Mouse (Mus musculus): Measurements from ENCODE around the gene Hoxb8. TPM values are rescaled to one million over a fixed set of nuclear protein-coding genes. Genes with fewer than 3 reads are reported as not detected.

Gene Hoxb8
- polyA plus RNA-seq, 1 experiment from 2014 or later = 0.63 TPM

- H3K9me3 ChIP-seq (replicated peaks; ENCODE audit: control insufficient read depth, low read length) = no peaks in the 10 kb centered on the region
- H3K4me1 ChIP-seq (ENCODE audit: control insufficient read depth, insufficient read depth, low read length) = no peaks in the 10 kb centered on the region
- H3K4me2 ChIP-seq (ENCODE audit: low read depth, low read length) = no peak overlapping the region
- no peaks in the 10 kb centered on the region for H3K36me3 ChIP-seq (replicated peaks; ENCODE audit: control insufficient read depth, insufficient read depth, low read depth, low read length)
- H3K9ac ChIP-seq (replicated peaks; ENCODE audit: low read length) = no peak overlapping the region
- no peak overlapping the region for H3K27ac ChIP-seq (replicated peaks; ENCODE audit: low read depth, low read length)
- DNase-seq (ENCODE audit: low spot score) (no peak), ATAC-seq (replicated peaks; ENCODE audit: insufficient number of reproducible peaks, low FRiP score, low TSS enrichment, low read depth) (no peak)
- 0% methylated on average over 12 of the region's 12 CpGs for WGBS
- H3K27me3 ChIP-seq (ENCODE audit: control insufficient read depth, insufficient read depth, low read length) = peaks cover 93% of the 10 kb centered on the region
- no peak overlapping the region for H3K4me3 ChIP-seq (ENCODE audit: low read depth, low read length)
Observed at GRCm38 (mm10) chr11:96326705-96327104, 45.0 kb downstream of the Hoxb8 start.

GRCm38 (mm10) chr11:96327122-96327521, 45.4 kb downstream of the Hoxb8 start:
- no peaks in the 10 kb centered on the region for H3K4me1 ChIP-seq (ENCODE audit: control insufficient read depth, insufficient read depth, low read length)
- no peak overlapping the region for H3K4me2 ChIP-seq (ENCODE audit: low read depth, low read length)
- no peak overlapping the region for H3K9ac ChIP-seq (replicated peaks; ENCODE audit: low read length)
- H3K27ac ChIP-seq (replicated peaks; ENCODE audit: low read depth, low read length) = no peak overlapping the region
- DNase-seq (ENCODE audit: low spot score) = no peak
- H3K9me3 ChIP-seq (replicated peaks; ENCODE audit: control insufficient read depth, low read length) = no peaks in the 10 kb centered on the region
- WGBS = under 1% methylated on average over 7 of the region's 7 CpGs
- H3K4me3 ChIP-seq (ENCODE audit: low read depth, low read length) = no peak overlapping the region
- ATAC-seq (replicated peaks; ENCODE audit: insufficient number of reproducible peaks, low FRiP score, low TSS enrichment, low read depth) = no peak
- H3K27me3 ChIP-seq (ENCODE audit: control insufficient read depth, insufficient read depth, low read length) = peaks cover 93% of the 10 kb centered on the region
- no peaks in the 10 kb centered on the region for H3K36me3 ChIP-seq (replicated peaks; ENCODE audit: control insufficient read depth, insufficient read depth, low read depth, low read length)

- 5% methylated on average over 5 of the region's 5 CpGs for WGBS
- no peaks in the 10 kb centered on the region for H3K4me1 ChIP-seq (ENCODE audit: control insufficient read depth, insufficient read depth, low read length)
- H3K36me3 ChIP-seq (replicated peaks; ENCODE audit: control insufficient read depth, insufficient read depth, low read depth, low read length) = no peaks in the 10 kb centered on the region
- DNase-seq (ENCODE audit: low spot score) (no peak), ATAC-seq (replicated peaks; ENCODE audit: insufficient number of reproducible peaks, low FRiP score, low TSS enrichment, low read depth) (no peak)
- no peaks in the 10 kb centered on the region for H3K9me3 ChIP-seq (replicated peaks; ENCODE audit: control insufficient read depth, low read length)
- H3K27ac ChIP-seq (replicated peaks; ENCODE audit: low read depth, low read length) = no peak overlapping the region
- H3K27me3 ChIP-seq (ENCODE audit: control insufficient read depth, insufficient read depth, low read length) = peaks cover 93% of the 10 kb centered on the region
- H3K4me3 ChIP-seq (ENCODE audit: low read depth, low read length) = no peak overlapping the region
- H3K9ac ChIP-seq (replicated peaks; ENCODE audit: low read length) = no peak overlapping the region
- no peak overlapping the region for H3K4me2 ChIP-seq (ENCODE audit: low read depth, low read length)
Observed at GRCm38 (mm10) chr11:96327750-96328149, 46.0 kb downstream of the Hoxb8 start.

GRCm38 (mm10) chr11:96328605-96329004, 46.9 kb downstream of the Hoxb8 start:
- 6% methylated on average over 8 of the region's 8 CpGs for WGBS
- peaks cover 96% of the 10 kb centered on the region for H3K27me3 ChIP-seq (ENCODE audit: control insufficient read depth, insufficient read depth, low read length)
- no peaks in the 10 kb centered on the region for H3K36me3 ChIP-seq (replicated peaks; ENCODE audit: control insufficient read depth, insufficient read depth, low read depth, low read length)
- H3K9me3 ChIP-seq (replicated peaks; ENCODE audit: control insufficient read depth, low read length) = no peaks in the 10 kb centered on the region
- H3K4me2 ChIP-seq (ENCODE audit: low read depth, low read length) = no peak overlapping the region
- H3K9ac ChIP-seq (replicated peaks; ENCODE audit: low read length) = no peak overlapping the region
- ATAC-seq (replicated peaks; ENCODE audit: insufficient number of reproducible peaks, low FRiP score, low TSS enrichment, low read depth) (no peak), DNase-seq (ENCODE audit: low spot score) (no peak)
- no peak overlapping the region for H3K27ac ChIP-seq (replicated peaks; ENCODE audit: low read depth, low read length)
- no peaks in the 10 kb centered on the region; the same call in 1 of the 2 replicates for H3K4me1 ChIP-seq (ENCODE audit: control insufficient read depth, insufficient read depth, low read length)
- H3K4me3 ChIP-seq (ENCODE audit: low read depth, low read length) = no peak overlapping the region

GRCm38 (mm10) chr11:96332105-96332504, 50.4 kb downstream of the Hoxb8 start:
- no peaks in the 10 kb centered on the region; the same call in 1 of the 2 replicates for H3K4me1 ChIP-seq (ENCODE audit: control insufficient read depth, insufficient read depth, low read length)
- H3K9me3 ChIP-seq (replicated peaks; ENCODE audit: control insufficient read depth, low read length) = no peaks in the 10 kb centered on the region
- no peak for DNase-seq (ENCODE audit: low spot score)
- peaks cover 99% of the 10 kb centered on the region for H3K27me3 ChIP-seq (ENCODE audit: control insufficient read depth, insufficient read depth, low read length)
- no peaks in the 10 kb centered on the region for H3K36me3 ChIP-seq (replicated peaks; ENCODE audit: control insufficient read depth, insufficient read depth, low read depth, low read length)
- H3K4me2 ChIP-seq (ENCODE audit: low read depth, low read length) = no peak overlapping the region
- no peak overlapping the region for H3K9ac ChIP-seq (replicated peaks; ENCODE audit: low read length)
- ATAC-seq (replicated peaks; ENCODE audit: insufficient number of reproducible peaks, low FRiP score, low TSS enrichment, low read depth) = no peak
- H3K27ac ChIP-seq (replicated peaks; ENCODE audit: low read depth, low read length) = no peak overlapping the region
- WGBS = under 1% methylated on average over 8 of the region's 8 CpGs
- no peak overlapping the region; the same call in 1 of the 2 replicates for H3K4me3 ChIP-seq (ENCODE audit: low read depth, low read length)

- no peaks in the 10 kb centered on the region; the same call in 1 of the 2 replicates for H3K4me1 ChIP-seq (ENCODE audit: control insufficient read depth, insufficient read depth, low read length)
- H3K4me3 ChIP-seq (ENCODE audit: low read depth, low read length) = peak overlapping the region; percentile 28
- H3K27me3 ChIP-seq (ENCODE audit: control insufficient read depth, insufficient read depth, low read length) = peaks cover 99% of the 10 kb centered on the region
- under 1% methylated on average over 35 of the region's 35 CpGs for WGBS
- H3K4me2 ChIP-seq (ENCODE audit: low read depth, low read length) = peak overlapping the region; percentile 48
- H3K27ac ChIP-seq (replicated peaks; ENCODE audit: low read depth, low read length) = no peak overlapping the region
- 0 out of 2 replicates have a peak, but pooled peaks have one; percentile 29 for ATAC-seq (replicated peaks; ENCODE audit: insufficient number of reproducible peaks, low FRiP score, low TSS enrichment, low read depth)
- DNase-seq (ENCODE audit: low spot score) = peak; percentile 56
- H3K9ac ChIP-seq (replicated peaks; ENCODE audit: low read length) = peak overlapping the region; percentile 43
- no peaks in the 10 kb centered on the region for H3K9me3 ChIP-seq (replicated peaks; ENCODE audit: control insufficient read depth, low read length)
- no peaks in the 10 kb centered on the region for H3K36me3 ChIP-seq (replicated peaks; ENCODE audit: control insufficient read depth, insufficient read depth, low read depth, low read length)
Observed at GRCm38 (mm10) chr11:96332618-96333032, 50.9 kb downstream of the Hoxb8 start.

- 1% methylated on average over 17 of the region's 17 CpGs for WGBS
- peaks cover 99% of the 10 kb centered on the region for H3K27me3 ChIP-seq (ENCODE audit: control insufficient read depth, insufficient read depth, low read length)
- no peaks in the 10 kb centered on the region for H3K9me3 ChIP-seq (replicated peaks; ENCODE audit: control insufficient read depth, low read length)
- no peak for ATAC-seq (replicated peaks; ENCODE audit: insufficient number of reproducible peaks, low FRiP score, low TSS enrichment, low read depth)
- H3K36me3 ChIP-seq (replicated peaks; ENCODE audit: control insufficient read depth, insufficient read depth, low read depth, low read length) = no peaks in the 10 kb centered on the region
- peak overlapping the region; percentile 48 for H3K4me2 ChIP-seq (ENCODE audit: low read depth, low read length)
- H3K9ac ChIP-seq (replicated peaks; ENCODE audit: low read length) = peak overlapping the region; percentile 43; the same call in 1 of the 2 replicates
- no peak for DNase-seq (ENCODE audit: low spot score)
- H3K4me3 ChIP-seq (ENCODE audit: low read depth, low read length) = peak overlapping the region; percentile 28
- no peaks in the 10 kb centered on the region; the same call in 1 of the 2 replicates for H3K4me1 ChIP-seq (ENCODE audit: control insufficient read depth, insufficient read depth, low read length)
- 0 out of 2 replicates have a peak overlapping the region, but pooled peaks have one; percentile 28 for H3K27ac ChIP-seq (replicated peaks; ENCODE audit: low read depth, low read length)
Observed at GRCm38 (mm10) chr11:96333241-96334001, 51.7 kb downstream of the Hoxb8 start.

GRCm38 (mm10) chr11:96334002-96334364, 52.3 kb downstream of the Hoxb8 start:
- peaks cover 98% of the 10 kb centered on the region for H3K27me3 ChIP-seq (ENCODE audit: control insufficient read depth, insufficient read depth, low read length)
- no peak overlapping the region for H3K4me3 ChIP-seq (ENCODE audit: low read depth, low read length)
- no peaks in the 10 kb centered on the region; the same call in 1 of the 2 replicates for H3K4me1 ChIP-seq (ENCODE audit: control insufficient read depth, insufficient read depth, low read length)
- H3K9me3 ChIP-seq (replicated peaks; ENCODE audit: control insufficient read depth, low read length) = no peaks in the 10 kb centered on the region
- H3K9ac ChIP-seq (replicated peaks; ENCODE audit: low read length) = 0 out of 2 replicates have a peak overlapping the region, but pooled peaks have one; percentile 1
- no peak overlapping the region for H3K27ac ChIP-seq (replicated peaks; ENCODE audit: low read depth, low read length)
- ATAC-seq (replicated peaks; ENCODE audit: insufficient number of reproducible peaks, low FRiP score, low TSS enrichment, low read depth) = no peak
- DNase-seq (ENCODE audit: low spot score) = no peak
- H3K36me3 ChIP-seq (replicated peaks; ENCODE audit: control insufficient read depth, insufficient read depth, low read depth, low read length) = no peaks in the 10 kb centered on the region
- H3K4me2 ChIP-seq (ENCODE audit: low read depth, low read length) = no peak overlapping the region
- WGBS = 9% methylated on average over 2 of the region's 2 CpGs

Measured in embryonic facial prominence, embryonic 11.5 days (tissue).